Mouse (Mus musculus) kidney, postnatal 10 days (tissue): ENCODE measurements at regions not wholly inside any gene's neighbourhood (a gene's known extent, or its start where the extent isn't known, plus 50 kb on each side); places are given as distances from the start of the nearest gene placed in this dataset.
"Not testable (repeated sequence)": the region's sequence is repeated elsewhere in the genome, so short reads cannot be mapped to it uniquely, and the experiment has no call there.

Experiments
- DNase-seq: peaks from one replicate; pipeline ENCODE4 v3.0.0; 2021; ENCODE audit warnings: mixed read lengths

DNA sequence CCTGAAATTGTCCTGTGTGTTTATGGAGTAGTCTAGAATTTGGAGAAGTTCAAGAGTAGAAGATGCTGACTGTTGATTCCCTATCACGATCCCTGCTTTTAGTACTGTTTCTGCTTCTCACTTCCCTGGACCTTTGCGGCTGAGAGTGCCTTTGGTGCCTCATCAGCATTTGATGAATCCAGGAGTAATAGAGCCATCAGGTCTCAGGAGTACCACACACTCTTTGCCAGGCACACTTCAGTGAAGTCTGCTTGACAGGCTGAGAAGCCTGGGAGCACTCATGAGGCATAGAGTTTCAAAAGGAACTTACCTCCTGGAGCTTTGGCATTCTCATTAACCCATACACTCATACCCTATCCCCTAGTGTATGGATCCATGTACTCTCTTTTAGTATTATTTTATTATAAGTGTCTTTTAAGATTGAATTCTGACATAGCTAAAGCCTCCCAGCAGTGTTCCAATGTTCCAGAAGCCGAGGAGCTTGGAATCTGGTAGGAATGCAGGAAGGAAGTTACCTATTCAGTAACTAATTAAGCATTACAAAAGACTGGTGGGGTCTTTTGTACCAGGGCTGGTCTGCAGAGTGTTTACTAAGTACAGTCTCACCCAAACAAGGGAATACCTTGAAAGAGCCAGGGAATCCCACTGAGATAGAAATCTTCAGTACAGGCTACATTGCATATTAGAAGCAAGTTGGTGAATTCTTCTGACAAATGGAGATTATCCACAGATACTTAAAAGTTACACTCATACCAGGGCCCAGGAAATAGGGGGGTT lies 139.7 kb downstream of the Tex13c3 start:
- not testable (repeated sequence) for DNase-seq

DNA sequence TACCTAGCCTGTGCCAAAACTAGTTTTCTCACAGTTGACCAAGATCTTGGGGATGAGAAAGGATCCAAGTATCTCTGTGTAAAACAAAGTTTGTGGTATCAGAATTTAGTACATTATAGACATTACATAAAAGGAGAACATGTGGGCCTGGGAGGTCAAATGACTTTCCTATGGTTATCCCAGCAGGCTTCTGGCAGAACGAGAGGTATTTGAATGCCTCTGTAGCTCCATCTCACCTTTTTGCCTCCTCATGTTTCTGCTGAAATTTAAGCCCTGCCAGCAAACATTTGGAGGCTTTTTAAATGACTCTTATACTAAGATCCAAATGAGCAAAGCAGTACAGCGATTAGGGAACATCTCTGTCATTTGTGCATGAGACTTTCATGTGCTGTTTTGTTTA lies 167.8 kb downstream of the Tex13c3 start:
- no peak for DNase-seq

DNA sequence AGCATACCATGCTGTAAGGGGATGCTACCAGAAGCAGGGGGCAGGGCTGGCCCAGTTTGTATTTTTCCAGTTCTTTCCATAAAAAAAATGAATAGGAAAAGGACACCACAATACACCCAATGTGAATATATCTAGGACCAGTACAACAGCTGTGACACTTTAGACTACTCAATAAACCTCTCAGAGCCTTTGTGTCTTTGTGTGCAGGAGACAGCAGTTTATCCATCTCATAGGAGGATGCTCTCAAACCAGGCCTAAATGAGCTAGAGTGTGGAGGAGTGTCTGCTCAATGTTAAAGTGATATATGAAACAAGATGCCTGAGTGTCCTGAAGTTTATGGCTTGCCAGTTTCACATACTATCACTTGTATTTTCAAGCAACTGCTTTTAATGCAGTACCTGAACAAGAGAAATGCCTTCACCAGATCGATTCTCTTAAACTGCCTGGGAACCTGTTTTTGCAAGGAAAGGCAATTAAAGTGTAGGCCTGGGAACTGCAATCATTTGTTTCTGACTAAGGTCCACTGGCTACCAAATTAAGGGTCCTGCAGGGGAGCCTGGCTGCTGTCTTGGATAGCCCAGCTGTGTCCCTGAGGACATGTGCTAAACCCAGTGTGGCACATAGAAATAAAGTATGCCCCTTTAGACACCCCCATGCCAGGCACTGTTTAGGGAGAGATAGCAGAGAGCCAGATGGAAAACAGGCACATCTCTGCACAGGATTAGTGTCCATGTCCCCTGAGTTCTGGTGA lies 169.1 kb downstream of the Tex13c3 start:
- DNase-seq, result no peak

DNA sequence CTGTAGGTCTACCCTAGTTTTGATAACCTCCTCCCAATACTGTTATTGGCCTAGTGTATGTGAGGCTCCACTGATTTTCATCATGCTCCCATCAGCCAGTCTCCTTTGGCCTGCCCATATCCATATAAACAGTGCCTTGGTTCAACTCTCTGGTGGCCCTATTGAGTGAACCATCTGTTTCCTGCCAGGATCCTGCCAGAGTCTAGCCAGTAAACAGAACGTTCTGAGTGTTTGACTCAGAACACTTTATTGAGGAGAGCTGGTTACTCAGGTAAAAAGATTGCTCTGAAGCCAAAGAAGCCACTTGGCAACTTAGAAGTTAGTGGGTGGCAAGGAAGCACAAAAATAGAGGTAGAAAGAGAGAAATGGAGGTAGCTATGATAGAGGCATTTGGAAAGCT lies 169.7 kb downstream of the Tex13c3 start:
- no peak for DNase-seq

- no peak for DNase-seq
These were observed 192.9 kb downstream of the Tex13c3 start for GRCm38 (mm10) chrX:19288171-19288570.

DNA sequence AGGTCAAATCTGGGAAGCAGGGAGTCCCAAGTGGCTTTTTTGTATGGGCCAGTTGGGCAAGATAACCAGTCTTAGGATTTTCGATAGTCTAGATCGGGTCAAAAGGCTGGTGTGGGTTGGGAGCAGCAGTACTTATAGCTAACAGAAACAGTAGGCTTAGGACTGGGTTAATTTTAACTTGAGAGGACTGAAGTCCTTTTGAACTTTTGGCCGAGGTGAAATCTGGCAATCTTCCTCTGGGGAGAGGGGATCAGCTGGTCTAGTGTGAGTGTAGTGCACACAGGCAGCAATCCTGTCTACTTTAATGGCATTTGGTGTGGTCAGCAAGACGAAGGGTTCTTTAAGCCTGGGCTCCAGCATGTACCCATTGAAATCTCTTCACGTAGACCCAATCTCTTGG lies 194.7 kb downstream of the Tex13c3 start:
- DNase-seq, result peak; percentile 11

GRCm38 (mm10) chrX:19285773-19286172 lies 195.3 kb downstream of the Tex13c3 start:
- no peak for DNase-seq

GRCm38 (mm10) chrX:19283078-19283477 lies 198.0 kb downstream of the Tex13c3 start:
- DNase-seq, result no peak

DNA sequence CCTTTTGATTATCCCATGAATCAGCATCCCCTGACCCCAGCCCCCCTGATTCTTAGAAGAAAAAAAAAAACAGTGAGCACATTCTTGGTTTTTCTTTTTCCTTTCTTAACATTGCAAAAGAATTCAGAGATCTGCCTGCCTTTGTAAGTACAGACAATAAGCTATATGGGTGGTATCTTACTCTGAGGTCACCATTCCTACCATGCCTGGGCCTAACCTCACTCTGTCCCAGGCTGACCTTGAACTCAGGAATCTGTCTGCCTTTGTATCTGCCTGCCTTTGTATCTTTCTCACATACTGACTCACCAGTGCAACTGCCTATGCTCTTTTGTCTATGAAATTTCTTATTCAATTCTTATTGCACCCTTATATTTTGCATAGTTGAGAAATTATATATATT lies 216.9 kb downstream of the Tex13c3 start:
- DNase-seq, result no peak

GRCm38 (mm10) chrX:19246777-19247619 lies 234.1 kb downstream of the Tex13c3 start:
- no peak for DNase-seq

DNA sequence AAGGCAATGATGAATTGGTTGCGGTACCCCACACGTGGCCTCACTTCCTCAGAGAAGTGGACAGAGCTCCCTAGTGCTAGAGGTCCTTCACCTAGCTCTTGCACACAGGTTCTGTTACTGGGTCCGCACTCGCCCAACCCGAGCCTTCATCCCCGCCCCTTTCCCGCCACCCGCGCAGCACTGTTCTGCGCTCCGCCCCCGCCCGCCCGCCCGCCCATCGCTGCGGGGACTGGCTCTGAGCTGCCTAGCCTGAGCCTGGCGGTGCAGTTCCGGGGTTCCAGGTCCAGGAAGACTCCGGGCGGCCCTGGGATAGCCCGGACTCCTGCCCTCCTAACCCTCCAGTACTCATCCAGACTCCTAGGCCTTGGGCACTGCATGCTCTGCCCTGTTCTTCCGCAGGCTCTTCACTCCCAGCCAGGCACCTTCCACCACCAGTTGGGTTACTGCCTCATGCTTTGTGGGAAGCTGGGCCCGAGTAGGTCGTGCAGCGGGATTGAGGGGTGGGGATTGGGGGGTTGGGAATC lies 243.3 kb downstream of the Tex13c3 start:
- peak; percentile 62 for DNase-seq

GRCm38 (mm10) chrX:19237048-19237737 lies 243.9 kb downstream of the Tex13c3 start:
- peak; percentile 28 for DNase-seq

- no peak for DNase-seq
These were observed 245.7 kb downstream of the Tex13c3 start for GRCm38 (mm10) chrX:19235449-19235848.

GRCm38 (mm10) chrX:19231823-19232222 lies 249.3 kb downstream of the Tex13c3 start:
- DNase-seq, result no peak

- no peak for DNase-seq
These were observed 257.8 kb downstream of the Tex13c3 start for GRCm38 (mm10) chrX:19223336-19223735.

DNA sequence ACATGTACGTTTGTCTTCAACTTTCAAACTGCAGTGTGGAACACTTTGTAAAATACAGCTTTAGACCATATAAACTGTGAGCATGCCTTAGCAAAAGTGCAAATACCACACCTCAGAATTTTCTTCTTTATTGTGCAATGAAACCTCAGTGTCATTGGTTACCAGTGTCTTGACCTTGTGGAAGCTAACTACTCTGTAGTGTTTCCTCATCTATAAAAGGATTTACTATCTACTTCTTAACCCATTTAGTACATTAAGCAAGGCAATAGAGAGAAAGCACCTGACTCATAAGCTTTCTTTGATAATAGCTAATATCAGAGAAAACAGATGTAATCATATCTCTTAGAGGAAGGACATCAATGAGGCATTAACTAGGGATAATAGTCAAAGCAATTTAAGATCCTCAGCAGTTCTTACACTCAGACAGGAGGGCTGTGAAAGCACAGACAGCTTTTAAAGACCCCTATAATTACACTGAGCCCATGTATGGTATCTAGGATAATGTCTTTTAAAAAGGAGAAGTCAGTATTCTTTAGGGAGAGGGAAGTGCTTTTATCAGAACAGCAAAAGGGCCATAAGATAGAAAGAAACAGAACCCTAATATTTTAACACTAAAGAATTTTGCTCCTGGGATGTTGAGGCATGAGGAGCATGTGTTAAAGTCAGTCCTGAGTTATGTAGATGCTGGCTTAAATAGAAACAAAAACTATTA lies 260.2 kb downstream of the Tex13c3 start:
- no peak for DNase-seq

DNA sequence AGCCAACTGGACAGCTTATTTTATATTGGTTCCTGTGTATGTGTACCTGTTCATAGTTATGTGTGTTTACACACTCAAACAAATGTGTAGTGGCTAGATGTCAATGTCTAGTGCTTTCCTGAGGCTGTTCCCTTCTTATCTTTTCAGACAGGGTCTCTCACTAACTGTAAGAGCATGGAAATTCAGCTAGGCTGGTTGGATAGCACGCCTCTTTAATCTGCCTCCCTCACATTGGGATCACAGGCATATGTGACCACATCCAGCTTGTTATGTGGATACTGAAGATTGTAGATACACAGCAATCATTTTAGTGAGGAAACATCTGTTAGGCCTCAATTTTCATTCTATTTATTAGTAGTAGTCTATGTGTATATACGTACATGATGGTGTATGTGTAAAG lies 261.4 kb downstream of the Tex13c3 start:
- DNase-seq, result no peak

DNA sequence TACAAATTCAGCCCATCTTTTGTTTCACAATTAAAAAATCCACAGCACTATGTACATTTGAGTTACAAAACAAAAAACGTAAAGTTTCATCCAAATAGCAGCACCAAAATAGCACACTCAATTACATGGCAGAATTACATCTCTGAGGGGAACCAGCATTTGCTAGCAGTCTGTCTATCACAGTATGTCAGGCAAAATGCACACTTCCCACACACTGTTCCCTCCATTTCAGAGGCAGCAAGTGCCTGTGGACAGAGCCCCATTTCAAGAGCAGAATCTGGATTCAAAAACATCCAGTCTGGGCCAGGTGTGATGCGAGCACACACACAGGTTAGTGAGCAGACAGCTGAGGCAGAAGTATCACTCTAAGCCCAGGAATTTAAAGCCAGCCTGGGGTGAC lies 261.8 kb downstream of the Tex13c3 start:
- DNase-seq, result no peak

DNA sequence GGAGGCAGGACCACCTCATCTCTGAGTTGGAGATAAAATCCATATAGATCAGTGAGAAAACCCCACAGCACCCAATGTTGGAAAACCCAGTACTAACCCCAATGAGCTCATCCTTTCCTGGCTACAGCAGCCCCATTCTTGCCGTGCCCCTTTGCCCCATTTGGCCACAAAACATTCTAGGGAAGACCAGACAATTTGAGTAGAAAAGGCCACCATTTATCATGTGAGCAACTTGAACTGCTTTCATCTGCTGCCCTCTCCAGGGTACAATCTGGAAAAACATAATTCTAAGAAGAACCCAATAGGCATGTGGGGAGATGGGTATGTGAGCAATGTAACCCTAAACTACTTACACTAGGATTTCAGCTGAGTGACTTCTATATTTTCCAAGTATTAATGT lies 274.7 kb downstream of the Tex13c3 start:
- no peak for DNase-seq

DNA sequence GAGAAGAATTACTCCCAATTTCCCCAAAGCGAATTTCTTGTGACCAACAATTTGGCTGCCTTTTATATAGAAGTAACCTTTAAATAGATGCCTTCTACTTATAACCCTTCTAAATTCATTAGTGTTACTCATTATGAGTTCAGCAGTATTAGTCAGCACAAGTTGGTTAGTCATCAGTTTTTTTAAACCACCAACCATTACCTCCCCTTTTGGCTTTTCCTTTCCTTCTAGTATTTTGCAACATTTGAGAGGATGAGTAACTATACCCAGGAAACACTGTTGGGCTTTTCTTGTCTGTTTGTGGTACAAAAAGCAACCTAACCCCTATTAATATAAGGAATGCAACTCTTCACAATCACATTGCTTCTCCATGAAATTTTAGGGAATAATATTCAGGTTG lies 278.6 kb downstream of the Tex13c3 start:
- DNase-seq, result no peak

GRCm38 (mm10) chrX:19201383-19201782 lies 279.7 kb downstream of the Tex13c3 start:
- no peak for DNase-seq

- DNase-seq, result no peak
These were observed 281.6 kb downstream of the Tex13c3 start for GRCm38 (mm10) chrX:19199531-19199930.
